Mouse (Mus musculus) megakaryocyte progenitor cell, adult 5-6 weeks (primary cell): ENCODE data around the gene Tbc1d14. TPM values are rescaled to one million over a fixed set of nuclear protein-coding genes. Genes with fewer than 3 reads are reported as not detected.
A peak's percentile ranks its signal among the peaks of the same experiment; 100 is the strongest.

Source experiments
- ATAC-seq: replicated peaks from 2 replicates; pipeline ENCODE4 v1.8.0; 2016; ENCODE audit warnings: mild to moderate bottlenecking, moderate TSS enrichment, inconsistent platforms; ENCODE audit not compliant: poor library complexity
- total RNA-seq, 2 experiments: library from RNA; stranded (forward) in 1 of 2; stranded (reverse) in 1 of 2; fragments of 157-497, 149-512 nt in 1 of 2; fragments of 200-1000 nt in 1 of 2; gene quantifications; 2 replicates each; pipeline versions ENCODE4 v1.2.3 to v1.2.4; 2015 to 2017

Gene Tbc1d14
- total RNA-seq, 2 experiments from 2014 or later: 5.8 to 19.5 TPM

GRCm38 (mm10) chr5:36556906-36557305 is 36.2 kb downstream of the Tbc1d14 start:
- no peak for ATAC-seq

GRCm38 (mm10) chr5:36556289-36556688 is 36.8 kb downstream of the Tbc1d14 start:
- ATAC-seq: no peak

DNA sequence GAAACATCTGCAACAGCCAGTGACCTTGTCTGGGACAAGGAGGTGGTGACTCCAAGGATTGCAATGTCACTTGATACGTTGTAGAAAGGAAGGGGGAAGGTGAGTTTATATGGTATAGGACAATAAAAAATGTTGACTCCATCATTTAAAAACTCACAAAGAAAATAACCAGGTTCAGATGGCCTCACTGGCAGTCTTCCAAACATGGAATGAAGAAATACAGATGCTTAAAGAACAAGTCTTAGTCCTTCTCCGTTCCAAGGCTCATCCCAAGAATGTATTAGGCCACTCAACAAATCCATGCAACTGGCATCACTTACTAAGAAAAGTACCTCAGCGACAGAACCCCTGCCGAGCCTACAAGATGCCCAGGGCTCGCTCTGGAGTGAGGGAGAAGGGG is 38.6 kb downstream of the Tbc1d14 start:
- no peak for ATAC-seq

- peak; percentile 24; the same call in 1 of the 2 replicates for ATAC-seq
Measured at GRCm38 (mm10) chr5:36553886-36554285, 39.2 kb downstream of the Tbc1d14 start.

GRCm38 (mm10) chr5:36553056-36553606 is 39.9 kb downstream of the Tbc1d14 start:
- no peak for ATAC-seq

- ATAC-seq: no peak
Measured at GRCm38 (mm10) chr5:36552391-36552790, 40.7 kb downstream of the Tbc1d14 start.

DNA sequence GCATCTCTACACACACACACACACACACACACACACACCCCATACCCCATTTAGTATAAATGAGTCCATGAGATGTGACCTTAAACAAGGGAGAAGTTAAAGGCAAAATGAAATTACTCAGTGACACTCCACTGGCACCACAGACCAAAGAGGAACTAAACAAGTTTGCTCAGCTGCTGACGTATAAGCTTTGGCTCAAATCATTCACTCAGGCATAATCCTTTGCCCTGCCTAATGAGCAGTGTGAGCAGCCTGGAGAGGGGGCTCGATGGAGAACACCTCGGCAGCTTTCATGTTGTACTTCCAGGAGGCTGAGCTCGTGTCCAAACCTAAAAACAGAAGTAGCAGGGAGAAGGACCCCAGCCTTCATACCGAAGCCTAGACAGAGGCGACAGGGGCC is 43.8 kb downstream of the Tbc1d14 start:
- ATAC-seq: peak; percentile 58

- no peak for ATAC-seq
Measured at GRCm38 (mm10) chr5:36544765-36545164, 48.3 kb downstream of the Tbc1d14 start.

DNA sequence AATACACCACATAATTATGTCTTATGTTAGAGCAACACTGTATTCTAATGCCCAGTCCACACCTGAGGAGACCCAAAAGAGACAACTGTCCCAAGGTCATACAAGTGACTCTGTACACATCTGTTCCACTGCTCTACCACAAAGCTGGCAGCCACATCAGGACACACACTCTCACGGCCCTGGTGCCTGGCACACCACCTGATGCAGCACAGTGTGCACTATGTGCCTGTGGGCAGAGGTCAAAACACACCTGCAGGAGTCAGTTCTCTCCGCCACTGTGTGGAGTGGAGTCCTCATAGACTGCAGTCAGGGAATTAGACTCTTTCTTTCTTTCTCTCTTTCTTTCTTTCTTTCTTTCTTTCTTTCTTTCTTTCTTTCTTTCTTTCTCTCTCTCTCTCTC is 52.1 kb downstream of the Tbc1d14 start:
- ATAC-seq: no peak

DNA sequence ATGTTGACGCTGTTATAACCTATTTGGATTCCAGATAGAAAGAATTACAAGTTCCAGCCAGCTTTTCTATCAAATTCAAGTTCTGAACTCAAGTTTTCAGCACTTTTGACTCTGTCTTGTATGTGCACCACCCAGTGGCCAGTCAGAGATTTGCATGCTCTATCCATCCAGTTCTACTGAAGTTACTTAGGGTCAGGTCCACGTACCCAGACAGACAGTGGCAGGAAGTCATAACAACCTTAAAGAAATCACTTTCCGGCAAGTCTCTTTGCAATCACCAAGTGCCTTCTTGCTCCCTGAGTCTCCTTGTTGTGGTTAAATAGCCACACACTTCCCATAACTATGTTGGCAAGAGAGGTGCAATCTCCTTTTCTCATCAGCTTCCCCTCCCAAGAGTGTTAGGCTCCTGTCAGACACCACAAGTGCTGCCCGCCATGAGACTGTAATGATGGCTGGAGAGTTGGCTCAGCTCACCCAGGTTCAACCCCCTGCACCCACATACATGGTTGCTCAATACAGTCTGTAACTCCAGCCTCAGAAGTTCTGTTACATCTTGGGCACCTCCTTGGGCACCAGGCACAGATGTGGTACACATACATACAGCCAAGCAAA is 54.4 kb downstream of the Tbc1d14 start:
- peak; percentile 91 for ATAC-seq

- no peak for ATAC-seq
Measured at GRCm38 (mm10) chr5:36536424-36536823, 56.7 kb downstream of the Tbc1d14 start.

- ATAC-seq: no peak
Measured at GRCm38 (mm10) chr5:36535438-36536176, 57.5 kb downstream of the Tbc1d14 start.

GRCm38 (mm10) chr5:36534455-36535030 is 58.5 kb downstream of the Tbc1d14 start:
- no peak for ATAC-seq

DNA sequence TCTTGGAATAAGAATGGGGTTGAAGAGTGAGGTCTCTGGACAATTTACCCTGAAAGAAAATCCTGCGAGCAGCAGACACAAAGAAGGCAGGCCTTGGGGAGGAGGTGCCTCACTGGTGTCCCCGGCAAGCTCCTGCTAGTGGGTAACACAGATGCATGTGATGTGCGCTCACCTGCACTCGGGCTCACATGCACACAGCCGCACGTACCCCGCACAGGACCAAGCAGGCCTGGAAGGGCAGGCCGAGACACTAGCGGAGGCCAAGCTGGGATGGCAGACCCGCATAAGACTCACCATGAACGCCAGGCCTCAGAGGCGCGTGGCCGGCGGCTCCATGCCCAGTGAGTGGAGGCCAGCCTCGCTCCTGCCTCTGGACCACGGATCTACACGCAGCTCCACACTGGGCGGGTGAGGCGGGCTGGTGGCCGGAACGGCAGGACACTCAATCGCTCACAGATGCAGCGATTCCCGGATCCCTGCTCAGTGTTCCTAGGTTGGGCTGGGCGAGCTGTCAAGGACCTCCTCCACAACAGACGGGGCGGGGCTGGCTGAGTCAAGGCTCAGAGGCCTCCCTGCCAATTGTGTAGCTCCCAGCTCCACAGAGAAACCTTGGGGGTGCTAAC is 62.8 kb downstream of the Tbc1d14 start:
- peak; percentile 94 for ATAC-seq

- ATAC-seq: no peak
Measured at GRCm38 (mm10) chr5:36529698-36530097, 63.4 kb downstream of the Tbc1d14 start.

DNA sequence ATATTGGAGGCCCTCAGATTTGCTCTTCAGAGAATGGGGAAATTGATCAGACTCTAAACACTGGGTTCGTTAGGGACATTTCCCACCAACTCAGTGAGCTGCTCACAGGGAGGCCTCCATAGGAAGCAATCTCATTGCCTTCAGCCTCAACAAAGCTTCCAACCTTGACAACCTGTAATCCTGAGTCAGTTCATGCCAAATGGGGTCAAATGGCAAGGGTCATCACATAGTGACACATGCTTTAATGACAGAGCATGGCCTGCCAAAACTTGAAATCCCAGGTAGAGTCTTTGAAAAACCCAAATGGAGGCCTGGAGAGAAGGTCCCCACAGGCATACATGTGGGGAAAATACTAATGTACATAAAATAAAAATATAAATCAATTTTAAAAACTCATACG is 66.2 kb downstream of the Tbc1d14 start:
- ATAC-seq: no peak

- ATAC-seq: peak; percentile 41; the same call in 1 of the 2 replicates
Measured at GRCm38 (mm10) chr5:36526274-36526673, 66.8 kb downstream of the Tbc1d14 start.

GRCm38 (mm10) chr5:36525216-36525615 is 67.9 kb downstream of the Tbc1d14 start:
- no peak for ATAC-seq

DNA sequence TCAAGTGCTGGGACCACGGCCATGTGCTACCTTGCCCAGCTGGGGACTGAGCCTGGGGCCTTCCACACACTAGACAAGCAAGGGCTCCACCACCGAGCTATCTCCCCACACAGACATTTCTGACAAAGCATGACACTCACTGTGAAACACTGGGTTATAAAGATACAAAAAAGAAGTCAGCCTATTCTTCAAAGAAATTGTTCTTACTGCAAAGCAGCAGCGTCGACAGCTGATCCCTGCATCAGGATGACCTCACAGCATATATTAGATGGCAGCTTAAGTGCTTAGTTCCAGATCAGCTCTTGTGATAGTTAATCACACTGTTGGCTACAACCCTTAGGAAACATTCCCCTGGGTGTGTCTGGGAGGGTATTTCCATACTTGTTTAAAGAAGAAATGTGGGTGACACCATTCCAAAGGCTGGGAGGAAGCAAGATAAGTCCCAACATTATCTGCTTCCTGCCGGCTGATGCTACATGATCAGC is 69.8 kb downstream of the Tbc1d14 start:
- ATAC-seq: peak; percentile 78

DNA sequence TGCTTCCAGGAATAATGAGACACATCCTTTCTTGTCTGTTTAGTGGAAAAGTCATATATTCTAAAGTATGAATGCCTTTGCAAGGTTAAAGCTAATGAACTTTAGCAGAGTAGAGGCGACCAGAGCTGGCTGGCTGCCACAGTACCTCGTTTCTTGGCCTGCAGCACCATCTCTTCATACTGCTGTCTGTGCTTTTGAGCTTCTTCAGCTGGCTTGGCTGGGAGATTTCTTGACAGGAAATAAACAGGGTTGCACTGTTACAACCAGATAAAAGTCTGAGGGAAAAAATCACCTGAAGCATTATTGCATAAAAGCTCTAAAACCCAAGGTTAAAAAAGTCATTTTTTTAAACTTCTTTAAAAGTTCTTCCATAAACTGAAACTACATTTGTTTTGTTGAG is 70.3 kb downstream of the Tbc1d14 start:
- peak; percentile 47 for ATAC-seq

DNA sequence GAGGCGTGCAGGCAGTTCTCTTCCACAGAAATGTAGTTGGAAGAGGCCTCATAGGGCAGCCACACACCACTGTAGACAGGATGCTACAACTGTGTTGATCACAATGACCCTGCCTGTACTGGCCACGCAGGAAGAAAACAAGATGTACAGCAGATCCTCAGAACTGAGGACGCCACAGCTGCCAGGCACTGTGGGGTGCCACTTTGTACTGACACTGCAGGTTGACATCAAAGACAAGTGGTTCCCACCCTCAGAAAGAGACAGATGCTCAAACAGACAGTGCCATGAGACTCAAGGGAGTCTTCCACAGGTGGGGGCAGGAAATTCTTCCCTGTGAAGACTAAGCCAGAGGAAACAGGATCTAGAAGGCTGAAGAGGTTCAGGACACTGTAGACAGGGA is 73.3 kb downstream of the Tbc1d14 start:
- ATAC-seq: no peak
